Mouse (Mus musculus) Patski (cell line): ENCODE data around the gene Sfxn2. TPM values are rescaled to one million over a fixed set of nuclear protein-coding genes. Genes with fewer than 3 reads are reported as not detected.

ENCODE experiments used
- ATAC-seq: fragments of 100-300 bp; one replicate; pipeline ENCODE4 v1.8.0; 2021
- CTCF ChIA-PET: fragments of 350-600 bp; sonication (Branson Sonifier 250); formaldehyde crosslinking; loops from one replicate; lab custom pipeline; 2022; ENCODE audit warnings: inconsistent platforms; lab: Charles Lee
- POLR2A ChIA-PET: fragments of 350-600 bp; sonication (Branson Sonifier 250); formaldehyde crosslinking; loops from one replicate; lab custom pipeline; 2022; ENCODE audit warnings: antibody characterized with exemption, inconsistent platforms; lab: Charles Lee
- DNase-seq: peaks from one replicate; pipeline ENCODE4 v3.0.0-alpha.2; 2011; ENCODE audit warnings: low read depth, low spot score
- H3K27me3 ChIP-seq: fragments of 371-371 bp; one replicate; pipeline ENCODE4 v1.5.1; 2021
- CTCF ChIP-seq: fragments of 100-300 bp; IDR thresholded peaks from one replicate; pipeline ENCODE4 v1.5.1; 2021
- in situ Hi-C: fragments of 300-500 bp; cut with MboI; formaldehyde crosslinking; loops from 3 replicates; pipeline ENCODE4 v1.11.1; 2018; ENCODE audit warnings: low pct_unique_long_range_greater_than_20kb, mixed read lengths
- polyA plus RNA-seq: library from polyadenylated mRNA; unstranded; gene quantifications from one replicate; pipeline ENCODE4 v1.2.3, GENCODE M21; 2021

Sfxn2 gene
- 9.3 TPM for polyA plus RNA-seq

GRCm38 (mm10) chr19:46572951-46573937 is at the start of gene Sfxn2, which contains the start of gene Arl3:
Gene Sfxn2 (plus strand): TSS chr19:46573365.
Gene Arl3 (minus strand): TSS chr19:46573198.
- DNase-seq (peak; percentile 69), ATAC-seq (peak; percentile 91)
- ChIA-PET CTCF (interaction anchor here (0.8 to 1.5 kb wide), 3 partner anchors 15 to 26 kb away, joined by 3 to 4 read pairs (median 3); no protein-coding TSS in a partner anchor), POLR2A (no interaction called here)
- no peaks in the 10 kb centered on the region for H3K27me3 ChIP-seq
- no peak for TF ChIP-seq CTCF
- in situ Hi-C loops = no loop called here

DNA sequence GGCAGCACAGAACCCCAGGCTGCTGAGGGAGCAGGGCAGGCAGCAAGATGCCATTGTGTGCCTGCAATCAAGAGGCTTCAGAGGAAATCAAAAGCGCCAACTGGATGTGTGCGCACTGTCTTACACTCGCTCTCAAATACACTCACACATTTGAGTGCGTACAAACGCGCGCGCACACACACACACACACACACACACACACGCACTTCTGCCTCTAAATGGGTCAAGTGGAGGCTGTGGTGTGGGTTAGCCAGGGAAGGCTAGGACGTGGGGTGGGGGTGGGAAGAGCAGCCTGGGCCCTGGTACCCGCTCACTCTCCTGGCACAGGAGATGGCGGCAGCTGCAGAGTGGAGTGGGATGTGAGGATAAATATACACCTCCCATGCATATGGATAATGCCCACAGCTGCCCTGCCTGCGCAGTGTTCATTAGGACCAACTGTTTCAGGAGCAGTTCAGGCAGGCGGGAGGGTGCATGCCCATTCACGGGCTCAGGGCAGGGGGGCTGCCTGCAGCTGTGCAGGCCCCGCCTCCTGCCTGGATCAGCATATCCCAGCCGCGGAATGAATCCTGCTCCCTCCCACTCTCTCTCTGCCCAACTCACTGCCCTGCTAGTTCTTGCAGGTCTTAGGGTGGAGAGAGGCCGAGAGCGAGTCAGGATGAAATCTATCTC is 49.5 kb upstream of the Sfxn2 start:
- H3K27me3 ChIP-seq = no peaks in the 10 kb centered on the region
- in situ Hi-C loops = no loop called here
- DNase-seq (no peak), ATAC-seq (no peak)
- CTCF ChIA-PET = interaction anchor here (0.8 to 4.3 kb wide), 2 partner anchors 9 to 14 kb away, joined by 3 to 32 read pairs; no protein-coding TSS in a partner anchor
- POLR2A ChIA-PET = interaction anchor here (1.1 to 16.1 kb wide), 3 partner anchors 9 to 39 kb away, joined by 3 to 388 read pairs (median 4); partner anchors contain the start of gene Trim8
- TF ChIP-seq CTCF = no peak

GRCm38 (mm10) chr19:46524152-46524544 is 49.0 kb upstream of the Sfxn2 start:
- DNase-seq (no peak), ATAC-seq (no peak)
- ChIA-PET POLR2A (interaction anchor here (1.1 to 16.1 kb wide), 2 partner anchors 18 to 39 kb away, joined by 3 to 388 read pairs; partner anchors contain the start of gene Trim8), CTCF (interaction anchor here (4.3 kb wide), 1 partner anchor 15 kb away, joined by 32 read pairs; no protein-coding TSS in a partner anchor)
- in situ Hi-C loops = no loop called here
- TF ChIP-seq CTCF = no peak
- H3K27me3 ChIP-seq = no peaks in the 10 kb centered on the region

GRCm38 (mm10) chr19:46524601-46525321 is 48.4 kb upstream of the Sfxn2 start:
- no peak for DNase-seq
- in situ Hi-C loops = no loop called here
- no peaks in the 10 kb centered on the region for H3K27me3 ChIP-seq
- POLR2A ChIA-PET = interaction anchor here (1.1 to 16.1 kb wide), 2 partner anchors 18 to 40 kb away, joined by 3 to 388 read pairs; partner anchors contain the start of gene Trim8
- CTCF ChIA-PET = interaction anchor here (4.3 kb wide), 1 partner anchor 15 kb away, joined by 32 read pairs; no protein-coding TSS in a partner anchor
- TF ChIP-seq CTCF = no peak
- no peak for ATAC-seq

DNA sequence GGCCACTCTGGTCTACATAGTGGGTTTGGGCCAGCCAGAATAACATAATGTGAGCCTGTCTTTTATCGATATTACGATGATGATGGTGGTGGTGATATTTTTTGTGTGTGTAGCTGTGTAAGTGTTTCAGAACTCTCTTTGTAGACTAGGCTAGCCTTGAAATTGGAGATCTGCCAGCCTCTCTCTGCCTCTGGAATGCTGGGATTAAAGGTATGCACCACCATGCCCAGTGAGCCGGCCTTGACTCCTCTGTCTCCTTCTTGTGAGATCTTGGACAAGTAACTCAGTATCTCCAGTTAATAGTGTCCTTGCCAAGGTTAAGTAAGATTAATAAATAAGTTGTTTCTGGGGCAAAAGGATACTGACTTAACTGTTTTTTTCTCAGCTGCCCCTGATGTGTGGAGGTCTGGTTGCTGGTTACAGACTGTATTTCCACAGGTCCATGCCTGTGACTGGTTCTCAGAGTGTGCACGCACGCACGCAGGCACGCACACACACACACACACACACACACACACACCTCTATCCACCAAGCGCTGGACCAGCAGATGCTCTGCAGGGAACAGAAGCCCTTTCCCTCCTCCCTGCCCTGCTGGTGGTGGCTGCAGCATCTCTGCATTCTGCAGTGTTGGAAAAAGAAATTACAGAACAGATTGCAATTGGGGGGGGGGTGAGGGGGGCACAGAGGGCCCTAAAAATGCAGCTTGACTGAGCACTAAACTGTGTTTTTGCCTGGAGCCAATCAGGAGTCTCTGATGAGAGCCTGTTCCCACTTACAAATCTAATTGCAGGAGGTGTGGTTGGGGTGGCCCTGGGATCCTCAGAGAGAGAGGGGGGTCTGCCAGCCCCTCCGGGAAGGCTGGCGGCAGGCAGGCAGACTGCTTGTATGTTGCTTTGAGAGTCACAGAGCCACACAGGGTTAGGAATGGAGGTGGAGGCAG is 47.2 kb upstream of the Sfxn2 start:
- ChIA-PET CTCF (interaction anchor here (5.8 to 8.9 kb wide), 2 partner anchors 15 to 22 kb away, joined by 42 to 73 read pairs; partner anchors contain the start of gene Trim8), POLR2A (interaction anchor here (16.1 kb wide), 1 partner anchor 20 kb away, joined by 388 read pairs; the partner anchor contains the start of gene Trim8)
- TF ChIP-seq CTCF = no peak
- DNase-seq (no peak), ATAC-seq (no peak)
- no peaks in the 10 kb centered on the region for H3K27me3 ChIP-seq
- in situ Hi-C loops = no loop called here

DNA sequence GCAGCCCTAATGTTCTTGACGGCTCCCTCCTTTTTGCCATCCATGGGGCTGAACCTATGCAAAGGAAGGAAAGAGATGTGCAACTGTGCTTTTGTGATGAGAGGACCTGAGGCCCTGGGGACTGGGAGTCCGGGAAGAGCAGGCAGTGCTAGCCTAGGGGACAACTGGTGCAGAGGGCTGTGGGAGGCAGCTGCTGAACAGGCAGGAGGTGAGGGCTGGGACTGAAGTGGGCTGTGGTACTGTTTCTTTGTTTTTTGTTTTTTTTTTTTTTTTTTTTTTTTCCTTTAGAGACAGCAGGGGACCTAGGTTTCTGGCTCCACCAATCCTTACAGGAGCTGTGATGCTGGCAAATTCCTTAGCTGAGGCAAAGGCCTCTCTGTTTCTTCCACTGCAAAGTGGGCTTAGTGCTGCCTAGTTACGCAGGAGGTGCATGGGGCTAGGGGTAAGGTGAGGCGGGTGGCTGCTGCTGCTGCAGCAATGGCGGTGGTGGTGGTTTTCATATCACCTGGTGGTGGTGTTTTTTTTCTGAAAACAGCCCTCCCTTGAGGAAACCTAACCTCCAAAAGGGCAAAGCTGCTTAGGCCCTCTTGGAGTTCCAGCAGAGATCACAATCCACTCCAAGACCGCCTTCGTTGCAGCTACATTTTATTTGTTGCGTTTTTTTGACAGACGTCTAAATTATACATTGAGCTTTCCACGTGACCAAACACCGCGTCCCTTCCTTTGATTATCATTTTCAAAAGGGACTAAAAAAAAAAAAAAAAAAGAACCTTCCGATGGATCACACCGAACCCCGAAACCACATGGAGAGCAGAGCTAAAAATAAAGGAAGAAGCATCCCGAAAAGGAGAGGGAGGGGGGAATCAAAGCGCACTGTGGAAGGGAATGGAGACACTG is 45.3 kb upstream of the Sfxn2 start:
- ChIA-PET POLR2A (interaction anchor here (0.7 to 16.1 kb wide), 4 partner anchors 9 to 454 kb away, joined by 3 to 388 read pairs (median 4); partner anchors contain the start of gene Trim8), CTCF (interaction anchor here (1.8 to 8.9 kb wide), 3 partner anchors 17 to 132 kb away, joined by 4 to 73 read pairs (median 42); partner anchors contain the start of genes Sufu and Trim8)
- DNase-seq = no peak
- ATAC-seq = no peak
- H3K27me3 ChIP-seq = no peaks in the 10 kb centered on the region
- no peak for TF ChIP-seq CTCF
- in situ Hi-C loops = no loop called here

GRCm38 (mm10) chr19:46528529-46529213 is 44.5 kb upstream of the Sfxn2 start:
- POLR2A ChIA-PET = interaction anchor here (0.7 to 16.1 kb wide), 5 partner anchors 9 to 453 kb away, joined by 3 to 388 read pairs (median 5); partner anchors contain the start of genes Actr1a, Sufu and Trim8
- in situ Hi-C loops = no loop called here
- DNase-seq (no peak), ATAC-seq (no peak)
- H3K27me3 ChIP-seq = no peaks in the 10 kb centered on the region
- TF ChIP-seq CTCF = no peak
- CTCF ChIA-PET = interaction anchor here (1.0 to 8.9 kb wide), 5 partner anchors 10 to 132 kb away, joined by 3 to 73 read pairs (median 4); partner anchors contain the start of genes Sufu and Trim8
